Mouse (Mus musculus) layer of hippocampus, adult 2 months (tissue): Measurements from ENCODE around the gene Prr15l. TPM values are rescaled to one million over a fixed set of nuclear protein-coding genes. Genes with fewer than 3 reads are reported as not detected.

Experiments
- DNase-seq, 2 experiments: peaks; one replicate each; pipeline ENCODE4 v3.0.0; 2022; ENCODE audit warnings: low spot score in 2 of 2
- H3K27ac ChIP-seq: fragments of 200-600 bp; 2 replicates; pipeline ENCODE4 v1.8.1; 2022
- H3K4me3 ChIP-seq: fragments of 200-600 bp; 2 replicates; pipeline ENCODE4 v1.8.1; 2022; ENCODE audit warnings: mild to moderate bottlenecking
- CTCF ChIP-seq: fragments of 200-600 bp; conservative IDR thresholded peaks from 2 replicates; pipeline ENCODE4 v1.8.1; 2022; ENCODE audit warnings: antibody characterized with exemption, mild to moderate bottlenecking, moderate library complexity
- total RNA-seq, 2 experiments: library from RNA; stranded (reverse); gene quantifications; 2 replicates each; pipeline ENCODE4 v1.2.3; 2021

Gene Prr15l
- total RNA-seq, 2 experiments from 2014 or later, result not detected

GRCm38 (mm10) chr11:96977606-96978400, 49.9 kb downstream of the Prr15l start:
- peak; percentile 98 to 100 for DNase-seq
- TF ChIP-seq CTCF, result no peak
- peak overlapping the region; percentile 90 for H3K4me3 ChIP-seq
- H3K27ac ChIP-seq, result peak overlapping the region; percentile 99

- peak overlapping the region; percentile 93 for H3K27ac ChIP-seq
- TF ChIP-seq CTCF, result no peak
- DNase-seq, result no peak
- peak overlapping the region; percentile 90 for H3K4me3 ChIP-seq
Observed at GRCm38 (mm10) chr11:96978401-96979246, 50.7 kb downstream of the Prr15l start.

- H3K27ac ChIP-seq, result no peak overlapping the region
- no peak for DNase-seq
- no peak overlapping the region for H3K4me3 ChIP-seq
- no peak for TF ChIP-seq CTCF
Observed at GRCm38 (mm10) chr11:96979329-96979728, 51.4 kb downstream of the Prr15l start.

GRCm38 (mm10) chr11:96980021-96980420, 52.1 kb downstream of the Prr15l start:
- no peak for DNase-seq
- H3K4me3 ChIP-seq, result no peak overlapping the region
- no peak for TF ChIP-seq CTCF
- no peak overlapping the region for H3K27ac ChIP-seq

GRCm38 (mm10) chr11:96981461-96981860, 53.6 kb downstream of the Prr15l start:
- H3K4me3 ChIP-seq, result no peak overlapping the region
- no peak for DNase-seq
- no peak overlapping the region for H3K27ac ChIP-seq
- no peak for TF ChIP-seq CTCF

- TF ChIP-seq CTCF, result peak; percentile 97
- no peak overlapping the region for H3K4me3 ChIP-seq
- no peak overlapping the region for H3K27ac ChIP-seq
- DNase-seq, result peak; percentile 73 to 75
Observed at GRCm38 (mm10) chr11:96982355-96982754, 54.5 kb downstream of the Prr15l start.

GRCm38 (mm10) chr11:96982859-96983258, 55.0 kb downstream of the Prr15l start, which contains the start of gene Sp2:
Gene Sp2 (minus strand): TSS chr11:96982959.
- no peak within 1 kb of the TSS for H3K4me3 ChIP-seq
- no peak for TF ChIP-seq CTCF
- no peak within 1 kb of the TSS for H3K27ac ChIP-seq
- no peak for DNase-seq

- TF ChIP-seq CTCF, result no peak
- Histone ChIP-seq H3K27ac (no peak overlapping the region), H3K4me3 (no peak overlapping the region)
- no peak for DNase-seq
Observed at GRCm38 (mm10) chr11:96984903-96985302, 57.0 kb downstream of the Prr15l start.

- TF ChIP-seq CTCF, result no peak
- no peak for DNase-seq
Observed at GRCm38 (mm10) chr11:96986463-96986862, 58.6 kb downstream of the Prr15l start.

More at GRCm38 (mm10) chr11:96986463-96986862, 58.6 kb downstream of the Prr15l start:
- no peak overlapping the region for H3K4me3 ChIP-seq
- no peak overlapping the region for H3K27ac ChIP-seq

Other genes with a start within 250 kb of the Prr15l start
- gene Snx11, start 150.5 kb upstream of the Prr15l start, total RNA-seq, result 10 to 100 TPM; 52.5 to 56.7 TPM
- gene Cbx1, start 139.0 kb upstream of the Prr15l start, total RNA-seq, result 10 to 100 TPM; 44.6 to 47.4 TPM
- gene Nfe2l1, start 98.1 kb upstream of the Prr15l start, total RNA-seq, result 100 to 1,000 TPM; 221 to 229 TPM
- 1 to 10 TPM; 5.9 to 7.0 TPM for gene Copz2, start 78.2 kb upstream of the Prr15l start, total RNA-seq
- gene Cdk5rap3, start 11.6 kb upstream of the Prr15l start, total RNA-seq, result 10 to 100 TPM; 34.5 to 41.6 TPM
- 10 to 100 TPM; 36.7 to 36.8 TPM for gene Pnpo, start 15.9 kb downstream of the Prr15l start, total RNA-seq
- gene Sp2, start 54.9 kb downstream of the Prr15l start, total RNA-seq, result 10 to 100 TPM; 15.9 to 17.2 TPM
- gene Sp6, start 85.3 kb downstream of the Prr15l start, total RNA-seq, result 1 to 10 TPM in 1 of 2 experiments, under 1 TPM in 1; 0.79 to 1.2 TPM
- gene Scrn2, start 101.8 kb downstream of the Prr15l start, total RNA-seq, result 1 to 10 TPM; 4.9 to 5.5 TPM
- 1 to 10 TPM; 1.1 to 1.2 TPM for gene Lrrc46, start 113.3 kb downstream of the Prr15l start, total RNA-seq
- 10 to 100 TPM; 74.0 to 81.6 TPM for gene Mrpl10, start 113.5 kb downstream of the Prr15l start, total RNA-seq
- 10 to 100 TPM; 15.7 to 19.0 TPM for gene Osbpl7, start 122.5 kb downstream of the Prr15l start, total RNA-seq
- under 1 TPM; 0.17 to 0.23 TPM for gene Tbx21, start 187.2 kb downstream of the Prr15l start, total RNA-seq
- gene Tbkbp1, start 223.4 kb downstream of the Prr15l start, total RNA-seq, result 10 to 100 TPM; 91.8 to 96.9 TPM